Mouse (Mus musculus): ENCODE results near the gene Tspan2. TPM values are rescaled to one million over a fixed set of nuclear protein-coding genes. Genes with fewer than 3 reads are reported as not detected.

Tspan2 gene
- total and polyA plus RNA-seq, 3 experiments, result 0.11 TPM; not detected in 2

DNA sequence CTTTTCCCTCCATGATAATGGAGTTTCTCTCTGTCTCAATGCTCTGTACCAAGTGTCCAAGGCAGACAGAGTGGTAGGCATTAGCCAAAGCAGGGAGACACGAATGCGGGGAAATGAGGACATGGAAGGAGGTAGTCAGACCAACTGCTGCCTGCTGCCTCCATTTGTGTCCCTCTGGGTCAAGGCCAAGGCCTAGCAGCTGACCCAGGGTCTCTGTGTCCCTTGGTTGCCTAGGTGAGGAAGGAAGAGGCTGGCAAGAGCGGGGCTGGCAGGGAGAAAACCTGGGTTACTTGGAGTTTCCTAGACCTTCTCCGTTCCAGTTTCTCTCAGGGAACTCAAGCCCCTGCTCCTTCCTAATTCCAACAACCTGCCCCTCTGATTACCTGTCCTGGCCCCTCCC lies 17.7 kb downstream of the Tspan2 start:
- Histone ChIP-seq H3K4me1 (ENCODE audit: insufficient read depth, low read depth, low read length) (no peaks in the 10 kb centered on the region), H3K9me3 (replicated peaks) (no peaks in the 10 kb centered on the region), H3K27me3 (ENCODE audit: insufficient read depth, low read length) (peaks cover 6% of the 10 kb centered on the region), H3K4me3 (ENCODE audit: low read depth, low read length) (no peak overlapping the region), H3K36me3 (replicated peaks) (no peaks in the 10 kb centered on the region)
- ATAC-seq (ENCODE audit: extremely low read depth, insufficient number of reproducible peaks, low FRiP score, poor library complexity, severe bottlenecking) (no peak), DNase-seq (ENCODE audit: low spot score) (no peak)
- no peak for TF ChIP-seq GATA2 (IDR thresholded peaks at IDR 0.05; ENCODE audit: borderline replicate concordance, low read depth, low read length)
- no peak for TF ChIP-seq TAL1 (conservative IDR thresholded peaks at IDR 0.05; ENCODE audit: low read depth, low read length)
- no peak for TF ChIP-seq CTCF (IDR thresholded peaks at IDR 0.05; ENCODE audit: low read depth, low read length)
- TF ChIP-seq POLR2AphosphoS5 (IDR thresholded peaks at IDR 0.05; ENCODE audit: insufficient replicate concordance, low read depth, low read length), result no peak
- TF ChIP-seq GATA1 (IDR thresholded peaks at IDR 0.05; ENCODE audit: borderline replicate concordance, low read length), result no peak

DNA sequence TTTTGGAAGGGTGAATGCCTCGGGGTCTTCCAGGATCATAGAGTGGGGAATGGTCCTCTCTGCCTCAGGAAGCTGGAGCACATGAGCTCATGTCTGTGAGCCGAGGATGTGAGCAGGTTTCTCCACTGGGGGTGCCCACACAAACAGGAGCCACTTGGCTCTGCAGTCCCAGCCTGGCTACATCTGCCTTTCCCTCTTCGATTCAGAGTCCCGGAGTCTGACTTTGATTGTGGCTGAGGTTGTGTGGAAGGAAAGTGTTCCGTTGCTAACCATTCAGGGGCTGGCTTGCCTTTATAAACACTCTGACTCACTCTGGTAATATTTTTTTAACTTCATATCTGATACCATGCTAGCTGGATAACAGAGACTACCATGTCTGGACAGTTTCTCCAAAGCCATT lies 18.1 kb downstream of the Tspan2 start:
- Histone ChIP-seq H3K4me1 (ENCODE audit: insufficient read depth, low read depth, low read length) (no peaks in the 10 kb centered on the region), H3K4me3 (ENCODE audit: low read depth, low read length) (no peak overlapping the region), H3K9me3 (replicated peaks) (no peaks in the 10 kb centered on the region), H3K36me3 (replicated peaks) (no peaks in the 10 kb centered on the region), H3K27me3 (ENCODE audit: insufficient read depth, low read length) (peaks cover 9% of the 10 kb centered on the region)
- DNase-seq (ENCODE audit: low spot score), result no peak
- ATAC-seq (ENCODE audit: extremely low read depth, insufficient number of reproducible peaks, low FRiP score, poor library complexity, severe bottlenecking), result no peak
- TF ChIP-seq CTCF (IDR thresholded peaks at IDR 0.05; ENCODE audit: low read depth, low read length), result no peak
- TF ChIP-seq TAL1 (conservative IDR thresholded peaks at IDR 0.05; ENCODE audit: low read depth, low read length), result no peak
- no peak for TF ChIP-seq GATA1 (IDR thresholded peaks at IDR 0.05; ENCODE audit: borderline replicate concordance, low read length)
- no peak for TF ChIP-seq GATA2 (IDR thresholded peaks at IDR 0.05; ENCODE audit: borderline replicate concordance, low read depth, low read length)
- TF ChIP-seq POLR2AphosphoS5 (IDR thresholded peaks at IDR 0.05; ENCODE audit: insufficient replicate concordance, low read depth, low read length), result no peak

DNA sequence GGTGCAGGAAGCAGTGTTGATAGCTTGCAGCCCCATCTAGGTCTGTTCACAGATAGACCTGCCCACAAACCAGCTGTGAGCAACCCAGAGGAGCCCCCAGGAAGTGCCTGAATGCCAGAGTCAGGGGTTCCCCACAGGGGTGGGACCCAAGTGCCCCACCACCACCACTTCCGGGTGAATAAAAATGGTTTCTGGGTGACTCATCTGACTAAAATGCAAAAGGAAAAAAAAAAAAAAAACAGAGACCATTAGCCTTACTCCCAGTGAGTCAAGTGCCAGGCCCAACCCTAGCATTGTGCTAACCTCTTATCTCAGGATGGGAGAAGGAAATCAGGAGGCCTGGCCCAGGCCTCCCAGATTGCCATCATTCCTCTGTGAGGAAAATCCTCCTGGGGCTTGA lies 21.5 kb downstream of the Tspan2 start:
- H3K4me3 ChIP-seq (ENCODE audit: low read depth, low read length), result no peak overlapping the region
- DNase-seq (ENCODE audit: low spot score) (no peak), ATAC-seq (ENCODE audit: extremely low read depth, insufficient number of reproducible peaks, low FRiP score, poor library complexity, severe bottlenecking) (no peak)
- H3K36me3 ChIP-seq (replicated peaks), result no peaks in the 10 kb centered on the region
- peaks cover 15% of the 10 kb centered on the region for H3K27me3 ChIP-seq (ENCODE audit: insufficient read depth, low read length)
- H3K9me3 ChIP-seq (replicated peaks), result no peaks in the 10 kb centered on the region
- TF ChIP-seq CTCF (IDR thresholded peaks at IDR 0.05; ENCODE audit: low read depth, low read length) (no peak), GATA2 (IDR thresholded peaks at IDR 0.05; ENCODE audit: borderline replicate concordance, low read depth, low read length) (no peak), TAL1 (conservative IDR thresholded peaks at IDR 0.05; ENCODE audit: low read depth, low read length) (no peak), GATA1 (IDR thresholded peaks at IDR 0.05; ENCODE audit: borderline replicate concordance, low read length) (no peak), POLR2AphosphoS5 (IDR thresholded peaks at IDR 0.05; ENCODE audit: insufficient replicate concordance, low read depth, low read length) (no peak)
- no peaks in the 10 kb centered on the region for H3K4me1 ChIP-seq (ENCODE audit: insufficient read depth, low read depth, low read length)

DNA sequence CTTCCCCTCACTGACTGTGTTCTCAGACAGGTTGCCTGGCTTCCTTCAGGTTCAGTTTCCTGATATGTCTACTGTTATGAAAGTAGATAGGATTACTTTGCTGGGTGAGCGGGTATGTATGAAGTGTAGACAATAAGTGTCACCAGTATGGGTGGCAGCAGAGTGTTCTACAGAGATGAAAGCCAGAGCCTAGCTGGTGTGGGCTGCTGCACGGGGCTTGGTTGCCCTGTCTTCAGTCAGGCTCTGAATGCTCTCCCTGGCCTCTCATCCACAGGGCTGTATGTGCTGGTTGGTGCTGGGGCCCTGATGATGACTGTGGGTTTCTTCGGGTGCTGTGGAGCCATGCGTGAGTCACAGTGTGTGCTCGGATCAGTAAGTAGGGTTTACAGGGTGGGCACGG lies 22.7 kb downstream of the Tspan2 start:
- Histone ChIP-seq H3K36me3 (replicated peaks) (no peaks in the 10 kb centered on the region), H3K27me3 (ENCODE audit: insufficient read depth, low read length) (peaks cover 17% of the 10 kb centered on the region), H3K4me3 (ENCODE audit: low read depth, low read length) (no peak overlapping the region), H3K4me1 (ENCODE audit: insufficient read depth, low read depth, low read length) (no peaks in the 10 kb centered on the region), H3K9me3 (replicated peaks) (no peaks in the 10 kb centered on the region)
- no peak for TF ChIP-seq GATA2 (IDR thresholded peaks at IDR 0.05; ENCODE audit: borderline replicate concordance, low read depth, low read length)
- no peak for TF ChIP-seq CTCF (IDR thresholded peaks at IDR 0.05; ENCODE audit: low read depth, low read length)
- no peak for TF ChIP-seq POLR2AphosphoS5 (IDR thresholded peaks at IDR 0.05; ENCODE audit: insufficient replicate concordance, low read depth, low read length)
- no peak for TF ChIP-seq TAL1 (conservative IDR thresholded peaks at IDR 0.05; ENCODE audit: low read depth, low read length)
- TF ChIP-seq GATA1 (IDR thresholded peaks at IDR 0.05; ENCODE audit: borderline replicate concordance, low read length), result no peak
- ATAC-seq (ENCODE audit: extremely low read depth, insufficient number of reproducible peaks, low FRiP score, poor library complexity, severe bottlenecking), result no peak
- no peak for DNase-seq (ENCODE audit: low spot score)

DNA sequence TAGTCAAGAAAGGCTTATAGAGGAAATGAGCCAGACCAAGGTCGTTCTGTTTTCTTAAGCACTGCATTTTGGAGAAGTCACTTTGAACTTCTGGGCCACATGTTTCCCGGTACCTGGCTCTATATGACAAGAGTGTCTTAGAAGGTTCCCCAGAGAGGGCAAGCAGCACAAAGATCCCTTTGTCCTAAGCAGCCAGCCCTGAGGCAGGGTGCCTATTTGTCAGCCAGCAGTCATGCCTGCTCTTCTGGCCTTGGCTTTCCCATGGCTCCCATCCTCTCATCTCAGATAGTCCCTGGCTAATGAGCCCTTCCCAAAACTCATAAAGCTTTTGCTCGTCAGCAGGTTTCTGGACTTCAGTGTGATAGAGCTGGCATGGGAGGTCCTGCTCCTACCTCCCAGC lies 25.9 kb downstream of the Tspan2 start:
- Histone ChIP-seq H3K9me3 (replicated peaks) (no peaks in the 10 kb centered on the region), H3K27me3 (ENCODE audit: insufficient read depth, low read length) (peaks cover 24% of the 10 kb centered on the region), H3K4me1 (ENCODE audit: insufficient read depth, low read depth, low read length) (no peaks in the 10 kb centered on the region), H3K36me3 (replicated peaks) (no peaks in the 10 kb centered on the region), H3K4me3 (ENCODE audit: low read depth, low read length) (no peak overlapping the region)
- TF ChIP-seq CTCF (IDR thresholded peaks at IDR 0.05; ENCODE audit: low read depth, low read length) (no peak), POLR2AphosphoS5 (IDR thresholded peaks at IDR 0.05; ENCODE audit: insufficient replicate concordance, low read depth, low read length) (no peak)
- no peak for ATAC-seq (ENCODE audit: extremely low read depth, insufficient number of reproducible peaks, low FRiP score, poor library complexity, severe bottlenecking)
- DNase-seq (ENCODE audit: low spot score), result no peak

DNA sequence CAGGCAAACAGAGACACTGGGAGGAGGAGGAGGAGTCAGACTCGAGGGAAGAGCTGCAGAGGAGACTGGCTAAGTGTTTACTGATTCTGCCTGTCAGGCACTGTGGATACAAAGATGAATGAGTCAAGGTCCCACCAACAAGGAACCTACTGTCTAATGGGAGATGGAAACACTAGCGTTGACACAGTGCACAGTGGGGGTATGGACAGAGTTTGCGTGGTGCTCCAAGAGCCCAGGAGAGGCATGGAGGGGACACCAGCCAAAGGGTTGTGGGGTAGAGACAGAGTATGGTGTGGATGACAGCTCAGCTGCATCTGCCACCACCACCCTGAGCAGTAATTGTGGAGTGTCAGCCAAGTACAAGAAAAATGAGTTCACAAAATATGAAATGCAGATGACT lies 28.1 kb downstream of the Tspan2 start:
- no peaks in the 10 kb centered on the region for H3K36me3 ChIP-seq (replicated peaks)
- H3K27me3 ChIP-seq (ENCODE audit: insufficient read depth, low read length), result peaks cover 17% of the 10 kb centered on the region
- TF ChIP-seq CTCF (IDR thresholded peaks at IDR 0.05; ENCODE audit: low read depth, low read length), result no peak
- no peak for TF ChIP-seq TAL1 (conservative IDR thresholded peaks at IDR 0.05; ENCODE audit: low read depth, low read length)
- no peak for TF ChIP-seq GATA1 (IDR thresholded peaks at IDR 0.05; ENCODE audit: borderline replicate concordance, low read length)
- no peak for TF ChIP-seq GATA2 (IDR thresholded peaks at IDR 0.05; ENCODE audit: borderline replicate concordance, low read depth, low read length)
- no peak for TF ChIP-seq POLR2AphosphoS5 (IDR thresholded peaks at IDR 0.05; ENCODE audit: insufficient replicate concordance, low read depth, low read length)
- H3K4me1 ChIP-seq (ENCODE audit: insufficient read depth, low read depth, low read length), result no peaks in the 10 kb centered on the region
- H3K9me3 ChIP-seq (replicated peaks), result no peaks in the 10 kb centered on the region
- ATAC-seq (ENCODE audit: extremely low read depth, insufficient number of reproducible peaks, low FRiP score, poor library complexity, severe bottlenecking) (no peak), DNase-seq (ENCODE audit: low spot score) (no peak)
- no peak overlapping the region for H3K4me3 ChIP-seq (ENCODE audit: low read depth, low read length)
